Mouse (Mus musculus) cerebellum, adult 2 months (tissue): Measurements from ENCODE around the gene Aqp12.

Experiments
- CTCF ChIP-seq: fragments of 200-500 bp; IDR thresholded peaks from 2 replicates; pipeline ENCODE4 v1.5.1; 2011; ENCODE audit warnings: low read depth, mild to moderate bottlenecking, control low read depth, low read length, moderate library complexity, borderline replicate concordance; ENCODE audit not compliant: insufficient read depth
- POLR2A ChIP-seq: fragments of 200-500 bp; IDR thresholded peaks from 2 replicates; pipeline ENCODE4 v1.6.1; 2011; ENCODE audit warnings: low read length, control low read depth, borderline replicate concordance; ENCODE audit not compliant: insufficient read depth

GRCm38 (mm10) chr1:92976141-92976566 is 30.0 kb upstream of the Aqp12 start:
- TF ChIP-seq CTCF (no peak), POLR2A (no peak)
